Mouse (Mus musculus) 3134 (cell line): ENCODE data around the gene Pip5k1a.
"Not testable (repeated sequence)": the region's sequence is repeated elsewhere in the genome, so short reads cannot be mapped to it uniquely, and the experiment has no call there.

Source experiments
- DNase-seq: peaks from one replicate; pipeline ENCODE4 v3.0.0-alpha.2; 2011; ENCODE audit warnings: low spot score; ENCODE audit not compliant: insufficient read length; ENCODE audit errors: extremely low read depth

The Pip5k1a gene

GRCm38 (mm10) chr3:95106338-95107117 is at the start of gene Pip5k1a:
Gene Pip5k1a, minus strand, starts transcription at chr3:95106930.
- peak; percentile 94 for DNase-seq

- no peak for DNase-seq
Measured at GRCm38 (mm10) chr3:95153874-95154273, 47.1 kb upstream of the Pip5k1a start.

- no peak for DNase-seq
Measured at GRCm38 (mm10) chr3:95147924-95148323, 41.2 kb upstream of the Pip5k1a start.

- DNase-seq, result peak; percentile 45
Measured at GRCm38 (mm10) chr3:95142617-95143011, 35.9 kb upstream of the Pip5k1a start.

- no peak for DNase-seq
Measured at GRCm38 (mm10) chr3:95141952-95142616, 35.4 kb upstream of the Pip5k1a start, which contains the start of gene Tnfaip8l2. Gene Tnfaip8l2, minus strand, starts transcription at chr3:95142360.

- no peak for DNase-seq
Measured at GRCm38 (mm10) chr3:95141474-95141873, 34.7 kb upstream of the Pip5k1a start.

- no peak for DNase-seq
Measured at GRCm38 (mm10) chr3:95140795-95141194, 34.1 kb upstream of the Pip5k1a start.

GRCm38 (mm10) chr3:95140289-95140595 is 33.5 kb upstream of the Pip5k1a start:
- DNase-seq, result no peak

- DNase-seq, result no peak
Measured at GRCm38 (mm10) chr3:95139586-95140288, 33.0 kb upstream of the Pip5k1a start.

- no peak for DNase-seq
Measured at GRCm38 (mm10) chr3:95136336-95136735, 29.6 kb upstream of the Pip5k1a start.

- DNase-seq, result no peak
Measured at GRCm38 (mm10) chr3:95135433-95136052, 28.8 kb upstream of the Pip5k1a start.

GRCm38 (mm10) chr3:95135023-95135422 is 28.3 kb upstream of the Pip5k1a start:
- DNase-seq, result peak; percentile 41

GRCm38 (mm10) chr3:95134133-95134532 is 27.4 kb upstream of the Pip5k1a start:
- not testable (repeated sequence) for DNase-seq

- peak; percentile 92 for DNase-seq
Measured at GRCm38 (mm10) chr3:95133680-95134101, 27.0 kb upstream of the Pip5k1a start, which contains the start of the genes Scnm1 and Lysmd1. Gene Scnm1, minus strand, starts transcription at chr3:95134011. Gene Lysmd1, plus strand, starts transcription at chr3:95134088.

GRCm38 (mm10) chr3:95133176-95133575 is 26.4 kb upstream of the Pip5k1a start:
- DNase-seq, result no peak

- DNase-seq, result not testable (repeated sequence)
Measured at GRCm38 (mm10) chr3:95132389-95132788, 25.7 kb upstream of the Pip5k1a start.

GRCm38 (mm10) chr3:95130081-95130480 is 23.4 kb upstream of the Pip5k1a start:
- DNase-seq, result no peak

- DNase-seq, result no peak
Measured at GRCm38 (mm10) chr3:95129226-95129651, 22.5 kb upstream of the Pip5k1a start.

- DNase-seq, result no peak
Measured at GRCm38 (mm10) chr3:95124972-95125371, 18.2 kb upstream of the Pip5k1a start.

GRCm38 (mm10) chr3:95124246-95124645 is 17.5 kb upstream of the Pip5k1a start, which contains the start of gene Tmod4:
Gene Tmod4, plus strand, starts transcription at chr3:95124476.
- DNase-seq, result no peak

GRCm38 (mm10) chr3:95121580-95121979 is 14.8 kb upstream of the Pip5k1a start:
- no peak for DNase-seq
